Mouse (Mus musculus) kidney, adult 2 months (tissue): ENCODE results near the gene Ehd1.

Source experiments
- CTCF ChIP-seq: fragments of 200-500 bp; conservative IDR thresholded peaks from 2 replicates; pipeline ENCODE4 v1.5.1; 2011; ENCODE audit warnings: low read depth, mild to moderate bottlenecking, control low read depth, low read length, moderate library complexity, mixed read lengths; ENCODE audit not compliant: insufficient read depth, insufficient read length
- POLR2A ChIP-seq: fragments of 200-500 bp; IDR thresholded peaks from one replicate; pipeline ENCODE4 v1.6.1; 2011; ENCODE audit warnings: low read depth, low read length, control low read depth

DNA sequence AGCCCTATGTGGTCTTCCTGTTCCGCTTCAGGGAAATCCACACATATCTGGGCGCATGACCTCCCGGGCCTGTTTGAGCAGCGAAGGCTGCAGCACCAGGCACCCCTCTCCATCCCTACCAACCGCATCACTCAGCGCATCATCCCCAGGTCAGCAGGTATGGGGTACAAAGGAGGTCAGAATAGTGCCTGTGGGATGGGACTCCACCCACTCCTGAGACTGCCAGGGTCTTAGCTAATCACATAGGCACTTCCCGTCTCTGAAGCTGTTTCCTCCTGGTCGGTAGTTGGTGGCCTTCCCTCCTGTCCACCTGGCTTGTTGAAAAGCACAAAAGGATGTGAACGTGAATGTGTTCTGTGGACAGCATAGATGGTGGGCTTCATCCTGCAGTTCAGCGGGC is 70.1 kb downstream of the Ehd1 start:
- TF ChIP-seq CTCF (no peak), POLR2A (no peak)
